Mouse (Mus musculus) activated CD4-positive, CD25-positive, alpha-beta regulatory T cell, adult 4 months (primary cell): ENCODE data around the gene Tmem167. TPM values are rescaled to one million over a fixed set of nuclear protein-coding genes. Genes with fewer than 3 reads are reported as not detected.
"Not testable (repeated sequence)": the region's sequence is repeated elsewhere in the genome, so short reads cannot be mapped to it uniquely, and the experiment has no call there.

ENCODE experiments used
- ATAC-seq: one replicate; pipeline ENCODE4 v1.8.0; 2017
- polyA plus RNA-seq, 2 experiments: library from polyadenylated mRNA; unstranded; fragments of 100-300 nt; shearing (Covaris generic); gene quantifications; one replicate each; pipeline ENCODE4 v1.2.1; 2017

Tmem167 gene
- polyA plus RNA-seq: 10 to 100 TPM; 47.8 to 73.8 TPM

DNA sequence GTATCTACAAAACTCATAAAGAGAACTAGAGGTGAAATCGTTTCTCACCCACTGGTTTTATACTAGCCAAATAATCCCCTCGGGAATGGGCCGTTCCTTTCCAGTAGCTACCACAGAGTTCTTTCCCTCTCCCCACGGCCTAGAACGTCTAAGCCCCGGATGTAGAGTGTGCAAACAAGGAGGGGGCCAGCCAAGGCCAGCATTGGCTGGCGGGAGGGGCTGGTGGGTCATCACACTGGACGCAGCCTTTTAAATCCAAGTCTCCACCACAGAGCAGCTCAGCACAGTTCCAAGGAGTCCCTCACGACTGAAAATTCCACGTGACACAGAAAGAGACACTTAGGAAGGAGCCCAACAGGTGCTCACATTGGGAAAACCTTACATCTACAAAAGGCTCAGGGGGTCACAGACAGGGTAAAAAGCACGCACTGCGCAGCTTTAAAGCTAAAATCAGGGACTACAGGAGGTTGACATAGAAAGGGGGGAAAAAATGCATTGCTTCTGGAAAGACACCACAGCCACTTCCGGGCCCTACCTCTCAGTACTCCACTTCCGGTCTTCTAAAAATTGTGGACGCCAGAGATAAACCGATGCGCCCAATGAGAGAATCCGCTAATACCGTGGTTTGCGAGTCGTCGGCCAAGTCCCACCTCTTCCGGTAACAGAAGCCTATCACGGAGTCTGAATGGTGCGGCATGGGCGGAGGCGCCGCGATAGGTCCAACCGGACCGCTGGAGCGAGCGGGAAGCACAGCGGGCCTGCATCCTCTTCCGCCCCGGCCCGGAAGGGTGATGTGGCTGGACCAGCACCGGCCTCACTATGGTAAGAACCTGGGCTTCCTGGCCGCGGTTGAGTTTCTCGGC is at the start of gene Tmem167, which contains the start of gene Xrcc4:
TSS of gene Tmem167 (plus strand) at position 162 of the 863 bp plus-strand sequence.
TSS of gene Xrcc4 (minus strand) at position 647 of the 863 bp plus-strand sequence.
- peak; percentile 99 for ATAC-seq

DNA sequence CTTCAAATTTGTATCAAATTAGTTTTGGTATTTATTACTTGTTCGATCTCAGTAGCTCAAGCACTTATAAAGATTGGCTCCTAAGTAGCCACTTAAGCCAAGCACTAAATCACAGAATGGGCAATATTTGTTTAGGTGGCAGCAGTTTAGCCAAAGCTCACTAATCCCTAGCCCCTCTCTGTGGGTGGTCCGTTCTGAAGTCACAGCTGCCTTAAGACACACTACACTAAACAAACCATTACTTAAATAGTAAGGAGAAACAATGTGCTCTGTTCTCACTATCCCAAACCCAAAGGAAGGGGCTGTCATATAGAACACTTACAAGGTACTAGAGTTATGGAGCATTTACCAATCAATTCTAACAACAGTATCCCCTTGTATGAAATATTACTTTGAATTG is 49.3 kb upstream of the Tmem167 start:
- ATAC-seq: no peak

DNA sequence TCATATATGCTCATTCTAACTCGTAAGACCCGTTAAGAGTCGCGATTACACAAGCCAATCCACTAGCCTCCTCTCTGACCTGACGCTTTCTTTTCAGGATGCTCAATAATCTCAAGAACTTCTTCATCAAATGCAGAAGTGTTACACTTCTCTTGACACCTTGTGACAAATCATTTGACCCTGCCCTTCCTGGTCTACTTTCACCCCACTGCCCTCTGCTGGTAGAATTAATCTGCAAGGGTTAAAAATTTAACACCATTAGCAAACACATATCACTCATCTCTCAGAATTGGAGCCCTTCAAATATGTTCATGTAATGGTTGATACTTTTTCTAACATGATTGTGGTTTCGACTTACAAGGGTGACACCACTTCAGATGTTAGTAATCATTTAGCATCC is 37.2 kb upstream of the Tmem167 start:
- ATAC-seq: peak; percentile 40

- no peak for ATAC-seq
Observed at GRCm38 (mm10) chr13:90052408-90052807, 36.5 kb upstream of the Tmem167 start.

DNA sequence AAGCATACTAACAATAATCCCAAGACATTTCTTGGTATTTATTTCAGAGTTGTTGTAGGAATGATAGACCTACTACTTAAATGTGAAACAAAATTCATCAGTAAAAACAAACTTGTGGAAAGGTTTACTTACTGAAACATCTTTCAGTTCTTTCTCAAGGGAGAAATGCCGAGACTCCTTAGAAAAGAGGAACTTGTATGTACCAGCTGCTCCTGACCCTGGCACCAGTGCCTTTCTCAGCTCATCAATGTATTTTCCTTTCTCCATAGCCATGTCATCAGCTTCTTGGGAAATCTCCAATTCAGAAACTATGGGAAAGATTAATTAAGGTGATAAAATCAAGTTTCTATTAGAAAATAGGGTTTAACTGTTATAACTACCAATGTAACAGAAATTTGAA is 27.0 kb upstream of the Tmem167 start:
- no peak for ATAC-seq

GRCm38 (mm10) chr13:90089825-90090183 is 881 bp downstream of the Tmem167 start:
- no peak for ATAC-seq

- ATAC-seq: no peak
Observed at GRCm38 (mm10) chr13:90101514-90101913, 12.6 kb downstream of the Tmem167 start.

- ATAC-seq: no peak
Observed at GRCm38 (mm10) chr13:90106139-90106538, 17.2 kb downstream of the Tmem167 start.

GRCm38 (mm10) chr13:90108746-90109145 is 19.8 kb downstream of the Tmem167 start:
- not testable (repeated sequence) for ATAC-seq

- no peak for ATAC-seq
Observed at GRCm38 (mm10) chr13:90111681-90112080, 22.8 kb downstream of the Tmem167 start.

DNA sequence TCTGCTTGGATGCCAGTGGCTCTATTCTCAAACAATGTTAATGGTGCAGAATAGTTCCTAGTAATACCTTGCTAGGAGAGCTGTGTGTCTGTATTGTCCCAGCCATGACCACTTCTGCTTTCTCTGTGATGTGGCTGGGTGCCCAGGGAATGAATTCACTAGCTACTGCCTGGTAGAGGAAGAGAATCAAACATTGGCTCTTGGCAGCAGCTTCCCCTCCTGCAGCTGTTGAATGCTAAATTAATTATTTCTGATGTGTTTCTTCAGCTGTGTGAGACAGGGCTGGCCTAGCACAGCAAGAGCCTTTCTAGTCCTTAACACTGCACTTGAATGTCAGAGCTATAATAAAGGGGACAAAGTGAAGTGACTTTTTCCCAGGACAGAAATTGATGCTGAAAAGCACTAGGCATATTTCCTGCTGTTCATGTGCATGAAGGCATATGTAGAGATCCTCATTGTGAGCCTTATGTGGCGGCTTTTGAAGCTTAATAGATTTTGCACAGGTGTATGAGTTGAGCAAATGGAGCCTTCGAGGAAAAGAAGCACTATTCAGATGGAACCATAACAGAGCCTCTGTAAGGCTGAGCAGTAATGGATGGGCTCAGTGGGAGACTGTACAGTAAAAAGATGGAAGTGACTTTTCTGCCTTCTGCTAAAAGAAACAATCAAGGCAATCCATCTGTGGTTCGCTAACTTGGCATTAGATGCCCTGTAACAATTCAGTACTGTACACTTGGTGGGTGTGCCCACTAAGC is 47.4 kb downstream of the Tmem167 start:
- no peak for ATAC-seq

- no peak for ATAC-seq
Observed at GRCm38 (mm10) chr13:90141681-90142080, 52.8 kb downstream of the Tmem167 start.

GRCm38 (mm10) chr13:90143245-90143644 is 54.3 kb downstream of the Tmem167 start:
- no peak for ATAC-seq

DNA sequence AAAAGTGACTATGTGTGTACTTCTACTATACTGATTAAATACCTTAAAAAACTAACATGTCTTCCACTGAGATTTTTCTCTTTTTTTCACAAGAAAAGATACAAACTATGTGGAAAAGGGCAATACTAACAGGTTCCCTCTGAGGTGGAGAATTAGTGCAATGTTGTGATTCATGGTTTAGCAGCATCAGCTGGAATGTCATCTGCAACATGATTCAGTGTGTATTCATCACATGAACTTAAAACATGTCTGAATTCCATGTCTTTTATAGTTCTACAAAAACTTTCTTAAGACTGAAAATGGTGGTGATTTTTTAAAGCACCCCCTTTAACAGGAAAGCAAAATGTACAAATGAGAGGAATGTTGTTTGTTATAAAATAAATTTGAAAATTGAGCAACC is 63.0 kb downstream of the Tmem167 start:
- ATAC-seq: no peak

- ATAC-seq: no peak
Observed at GRCm38 (mm10) chr13:90152536-90153273, 63.8 kb downstream of the Tmem167 start.

GRCm38 (mm10) chr13:90164147-90164546 is 75.2 kb downstream of the Tmem167 start:
- no peak for ATAC-seq

- no peak for ATAC-seq
Observed at GRCm38 (mm10) chr13:90167044-90167443, 78.1 kb downstream of the Tmem167 start.

- no peak for ATAC-seq
Observed at GRCm38 (mm10) chr13:90170100-90170781, 81.3 kb downstream of the Tmem167 start.

DNA sequence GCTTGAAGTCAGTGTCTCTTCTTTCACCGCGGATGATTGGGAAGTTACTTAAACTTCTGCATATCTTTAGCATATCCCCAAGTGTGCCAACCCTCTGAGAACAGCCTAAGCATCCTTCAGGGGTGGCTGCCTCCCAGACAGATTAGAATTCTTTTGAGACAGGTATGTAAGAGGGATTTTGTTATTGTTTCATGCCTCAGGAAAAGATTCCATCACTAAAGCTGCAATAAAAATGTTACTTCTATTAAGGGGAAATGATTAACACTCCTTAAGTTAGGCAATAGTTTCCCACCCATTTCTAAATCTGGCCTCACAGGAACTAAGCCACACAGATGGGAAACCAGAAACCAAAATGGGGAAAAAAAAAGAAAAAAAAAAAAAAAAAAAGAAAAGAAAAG is 81.9 kb downstream of the Tmem167 start:
- ATAC-seq: no peak

- ATAC-seq: no peak
Observed at GRCm38 (mm10) chr13:90171390-90171789, 82.5 kb downstream of the Tmem167 start.

GRCm38 (mm10) chr13:90175662-90176061 is 86.7 kb downstream of the Tmem167 start:
- ATAC-seq: no peak

DNA sequence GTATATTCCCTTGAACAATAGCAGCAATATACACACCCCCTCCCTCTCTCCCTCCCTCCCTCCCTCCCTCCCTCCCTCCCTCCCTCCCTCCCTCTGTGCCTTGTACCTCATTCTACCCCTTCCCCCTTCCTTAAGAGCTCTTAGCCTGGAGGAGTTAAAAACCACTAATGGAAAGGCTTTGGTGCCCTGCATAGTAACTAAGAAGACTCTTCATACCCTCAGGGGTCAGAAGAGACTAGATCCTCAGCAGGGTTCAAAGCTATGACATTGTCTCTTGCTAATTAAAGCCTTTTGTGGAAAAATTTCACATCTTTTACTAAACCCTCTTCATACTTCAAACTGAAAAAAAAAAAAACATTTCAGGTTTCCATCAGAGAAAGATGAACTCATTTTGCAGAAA is 93.3 kb downstream of the Tmem167 start:
- no peak for ATAC-seq
